Mouse (Mus musculus): Measurements from ENCODE around the gene Arhgef16.

The Arhgef16 gene

DNA sequence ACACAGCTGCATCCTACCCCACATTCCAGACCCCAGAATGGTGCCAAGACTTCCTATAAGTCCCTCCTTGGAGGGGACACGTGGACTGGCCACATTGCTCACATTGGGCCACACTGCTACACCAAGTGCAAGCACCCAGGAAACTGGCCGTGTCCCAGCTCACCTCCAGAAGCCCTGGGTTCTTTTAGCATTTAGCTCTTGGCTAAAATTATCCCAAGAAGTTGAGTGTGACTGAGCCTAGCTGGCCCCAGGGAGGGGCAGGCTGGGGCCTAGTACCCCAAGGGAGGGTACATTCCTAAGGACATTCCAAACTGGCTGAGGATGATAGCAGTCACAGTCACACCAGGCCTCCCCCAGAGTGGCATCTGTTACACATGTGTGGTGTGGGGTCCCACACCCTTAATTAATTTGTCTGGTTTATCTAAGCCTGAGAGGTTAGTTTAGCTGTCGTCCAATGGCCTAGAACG is 7.7 kb downstream of the Arhgef16 start:
- no peak for DNase-seq (ENCODE audit: low read depth)

- DNase-seq (ENCODE audit: low read depth), result no peak
Measured at GRCm38 (mm10) chr4:154283671-154284070, 17.8 kb downstream of the Arhgef16 start.

DNA sequence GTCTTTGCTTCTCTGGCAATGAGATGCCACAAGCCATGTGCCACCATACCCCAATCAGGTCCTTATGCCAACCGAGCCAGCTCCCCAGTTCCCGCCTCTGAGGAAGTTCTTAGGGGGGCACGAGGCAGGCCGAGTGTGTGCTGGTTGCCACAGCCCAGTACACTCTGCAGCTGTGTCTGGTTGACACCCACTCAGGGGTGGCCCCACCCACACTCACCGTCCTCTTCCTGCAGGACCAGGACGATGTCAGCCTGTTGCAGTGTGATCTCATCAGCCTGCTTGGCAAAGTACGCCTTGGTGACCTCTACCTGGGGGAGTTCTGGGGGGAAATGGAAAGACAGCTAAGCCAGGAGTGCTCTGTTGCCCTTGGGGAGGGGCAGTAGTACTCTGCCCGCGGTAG is 22.0 kb downstream of the Arhgef16 start:
- DNase-seq (ENCODE audit: low read depth), result no peak

GRCm38 (mm10) chr4:154273000-154273399 is 28.5 kb downstream of the Arhgef16 start:
- peak; percentile 64 for DNase-seq (ENCODE audit: low read depth)

DNA sequence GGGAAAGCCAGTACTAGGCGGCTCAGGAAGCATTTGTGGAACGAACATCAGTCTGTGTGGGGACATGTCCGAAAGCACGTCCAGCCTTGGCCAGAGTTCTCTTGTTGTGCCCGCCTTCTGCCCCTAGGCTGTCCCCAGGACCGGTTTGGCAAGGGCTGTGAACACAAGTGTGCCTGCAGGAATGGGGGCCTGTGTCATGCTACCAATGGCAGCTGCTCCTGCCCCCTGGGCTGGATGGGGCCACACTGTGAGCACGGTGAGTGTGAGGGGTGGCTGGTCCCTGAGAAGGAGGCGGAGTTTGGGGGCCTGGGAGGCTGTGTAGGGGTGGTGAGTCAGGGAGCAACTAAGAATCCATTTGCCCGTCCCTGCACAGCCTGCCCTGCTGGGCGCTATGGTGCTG is 32.0 kb downstream of the Arhgef16 start:
- DNase-seq (ENCODE audit: low read depth), result no peak

DNA sequence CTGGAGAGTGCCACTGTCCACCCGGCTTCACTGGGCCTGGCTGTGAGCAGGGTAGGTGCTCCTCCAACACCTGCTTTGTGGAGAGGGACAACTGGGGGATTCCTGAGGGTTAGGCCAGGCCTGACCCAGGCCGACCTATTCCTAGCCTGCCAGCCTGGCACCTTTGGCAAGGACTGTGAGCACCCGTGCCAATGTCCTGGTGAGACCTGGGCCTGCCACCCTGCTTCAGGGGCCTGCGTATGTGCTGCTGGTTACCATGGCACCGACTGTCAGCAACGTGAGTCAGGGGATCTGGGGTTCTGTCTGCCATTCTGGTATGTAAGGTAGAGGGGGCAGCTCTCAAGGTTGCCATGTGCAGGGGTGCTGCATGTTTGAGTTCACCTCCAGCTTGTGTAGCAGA is 34.0 kb downstream of the Arhgef16 start:
- no peak for DNase-seq (ENCODE audit: low read depth)

DNA sequence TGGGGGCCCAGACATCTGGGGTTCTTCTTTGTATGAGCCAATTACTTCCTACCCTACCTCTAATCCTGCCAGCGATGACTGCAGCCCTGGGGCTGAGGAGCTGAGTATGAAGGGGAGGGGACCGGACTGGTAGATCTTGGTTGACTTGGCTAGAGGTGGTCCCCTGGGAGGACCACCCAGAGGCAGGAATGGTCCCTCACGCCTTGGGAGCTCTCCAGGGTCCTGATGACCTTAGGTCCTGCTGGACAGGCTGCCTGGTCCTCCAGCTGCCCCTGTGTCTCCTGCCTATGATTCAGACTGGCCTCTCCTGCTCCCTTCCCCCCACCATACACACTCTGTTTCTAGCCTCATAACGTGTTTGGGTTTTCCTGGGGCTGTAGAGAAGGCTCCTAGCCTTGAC is 39.4 kb downstream of the Arhgef16 start:
- DNase-seq (ENCODE audit: low read depth), result no peak

DNA sequence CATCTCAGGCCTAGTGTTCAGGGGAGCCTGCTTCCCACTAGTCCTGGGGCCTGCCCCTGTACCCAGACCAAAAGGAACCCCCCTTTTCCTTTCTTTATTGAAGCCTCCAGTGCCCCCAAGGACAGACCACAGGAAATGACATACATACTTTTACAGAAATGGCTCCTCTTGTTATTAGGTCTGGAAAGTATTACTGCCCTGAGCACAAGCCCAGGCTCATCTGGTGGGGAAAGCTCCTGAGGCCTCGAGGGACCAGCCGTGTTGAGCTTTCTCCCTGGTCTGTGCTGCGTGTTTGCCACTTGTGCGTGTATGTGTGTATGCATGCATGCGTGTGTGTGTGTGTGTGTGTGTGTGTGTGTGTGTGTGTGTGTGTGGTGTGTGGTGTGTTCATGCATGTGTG is 40.7 kb downstream of the Arhgef16 start:
- no peak for DNase-seq (ENCODE audit: low read depth)

GRCm38 (mm10) chr4:154252537-154253255 is 48.8 kb downstream of the Arhgef16 start:
- no peak for DNase-seq (ENCODE audit: low read depth)

DNA sequence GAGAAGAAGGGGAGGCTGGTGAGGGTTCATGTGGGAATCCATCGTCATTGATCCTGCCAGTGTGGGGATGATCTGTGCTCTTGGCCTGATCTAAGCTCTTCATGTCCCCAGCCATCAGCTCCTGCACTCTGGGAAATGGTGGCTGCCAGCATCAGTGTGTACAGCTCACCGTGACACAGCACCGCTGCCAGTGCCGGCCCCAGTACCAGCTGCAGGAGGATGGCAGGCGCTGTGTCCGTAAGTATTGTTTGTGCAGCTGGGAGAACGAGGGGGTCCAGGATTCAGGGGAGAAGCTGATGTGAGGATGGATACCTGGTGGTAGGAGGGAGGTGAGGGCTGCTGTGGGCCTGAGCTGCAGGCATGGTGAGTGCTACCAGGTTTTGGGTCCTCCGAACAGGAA is 52.2 kb downstream of the Arhgef16 start:
- no peak for DNase-seq (ENCODE audit: low read depth)

DNA sequence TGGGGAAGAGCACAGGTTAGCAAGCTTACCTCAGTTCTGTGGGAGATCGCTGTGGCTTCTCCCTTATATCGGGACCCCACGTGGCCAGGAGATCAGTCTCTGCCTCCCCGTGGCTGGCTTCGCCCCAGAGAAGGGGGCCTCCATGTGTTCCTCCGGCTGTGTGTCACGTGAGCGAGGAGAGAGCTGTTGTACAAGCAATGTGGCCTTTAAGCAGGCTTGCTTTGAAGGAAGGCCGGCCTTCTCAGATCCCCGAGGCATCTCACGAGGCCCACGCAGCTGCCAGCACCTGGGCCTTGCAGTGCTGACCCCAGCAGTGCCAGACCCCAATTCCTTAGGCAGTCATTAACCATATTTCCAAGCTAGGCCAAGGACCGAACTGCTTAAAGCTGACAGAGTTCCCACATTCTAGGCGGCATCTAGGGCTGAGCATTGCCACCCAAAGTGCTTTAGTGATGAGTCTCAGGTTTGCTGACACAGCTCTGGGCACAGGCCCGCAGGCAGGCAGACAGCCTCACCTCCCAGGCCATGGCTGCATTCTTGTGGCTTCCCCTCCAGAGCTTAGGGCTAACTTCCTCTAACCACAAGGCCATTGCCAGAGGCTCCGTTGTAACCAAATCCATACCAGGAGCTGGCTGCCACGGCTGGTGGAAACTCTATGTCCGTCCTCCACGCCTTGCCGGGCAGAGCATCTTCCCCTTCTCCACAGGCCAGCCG is 53.2 kb downstream of the Arhgef16 start:
- DNase-seq (ENCODE audit: low read depth), result no peak

DNA sequence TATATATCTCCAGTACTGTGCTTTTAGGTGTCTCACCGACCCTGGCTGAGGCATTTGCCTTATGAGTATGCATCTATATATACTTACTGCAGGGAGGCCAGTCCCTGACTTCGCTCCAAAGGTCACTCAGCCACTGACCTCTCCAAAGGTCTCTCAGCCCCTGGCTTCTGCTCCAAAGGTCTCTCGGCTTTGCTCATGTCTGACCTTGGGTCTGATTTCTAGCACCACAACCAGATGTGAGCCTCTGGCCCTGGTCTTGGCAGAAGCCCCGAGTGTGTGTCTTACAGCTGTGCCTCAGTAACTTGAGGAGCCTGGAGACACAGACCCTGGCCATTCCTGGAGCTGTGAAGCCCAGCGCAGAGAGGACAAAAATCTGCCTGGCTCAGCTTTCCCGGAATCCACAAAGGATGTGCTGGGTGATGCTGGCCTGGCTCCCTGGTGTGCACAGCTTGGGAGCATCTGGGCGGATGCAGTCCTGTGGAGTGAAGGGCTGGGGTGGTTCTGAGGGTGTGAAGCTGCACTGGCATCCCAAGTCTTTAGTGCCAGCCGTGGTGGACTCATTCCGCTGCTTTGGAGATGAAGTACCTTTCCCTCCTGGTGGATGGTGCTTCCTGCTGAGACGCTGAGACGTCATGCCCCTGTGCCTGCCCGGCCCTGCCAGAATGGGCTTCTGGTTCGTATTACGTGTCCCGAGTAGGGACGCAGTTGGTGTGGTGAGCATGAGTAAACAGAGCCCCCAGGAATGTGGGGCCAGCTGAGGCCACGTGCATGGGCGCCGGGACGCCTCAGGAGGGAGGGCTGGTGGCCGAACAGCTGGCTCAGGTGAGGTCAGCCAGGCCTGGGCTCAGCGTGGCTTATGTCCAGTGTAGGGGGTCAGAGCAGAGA is 54.0 kb downstream of the Arhgef16 start:
- no peak for DNase-seq (ENCODE audit: low read depth)

DNA sequence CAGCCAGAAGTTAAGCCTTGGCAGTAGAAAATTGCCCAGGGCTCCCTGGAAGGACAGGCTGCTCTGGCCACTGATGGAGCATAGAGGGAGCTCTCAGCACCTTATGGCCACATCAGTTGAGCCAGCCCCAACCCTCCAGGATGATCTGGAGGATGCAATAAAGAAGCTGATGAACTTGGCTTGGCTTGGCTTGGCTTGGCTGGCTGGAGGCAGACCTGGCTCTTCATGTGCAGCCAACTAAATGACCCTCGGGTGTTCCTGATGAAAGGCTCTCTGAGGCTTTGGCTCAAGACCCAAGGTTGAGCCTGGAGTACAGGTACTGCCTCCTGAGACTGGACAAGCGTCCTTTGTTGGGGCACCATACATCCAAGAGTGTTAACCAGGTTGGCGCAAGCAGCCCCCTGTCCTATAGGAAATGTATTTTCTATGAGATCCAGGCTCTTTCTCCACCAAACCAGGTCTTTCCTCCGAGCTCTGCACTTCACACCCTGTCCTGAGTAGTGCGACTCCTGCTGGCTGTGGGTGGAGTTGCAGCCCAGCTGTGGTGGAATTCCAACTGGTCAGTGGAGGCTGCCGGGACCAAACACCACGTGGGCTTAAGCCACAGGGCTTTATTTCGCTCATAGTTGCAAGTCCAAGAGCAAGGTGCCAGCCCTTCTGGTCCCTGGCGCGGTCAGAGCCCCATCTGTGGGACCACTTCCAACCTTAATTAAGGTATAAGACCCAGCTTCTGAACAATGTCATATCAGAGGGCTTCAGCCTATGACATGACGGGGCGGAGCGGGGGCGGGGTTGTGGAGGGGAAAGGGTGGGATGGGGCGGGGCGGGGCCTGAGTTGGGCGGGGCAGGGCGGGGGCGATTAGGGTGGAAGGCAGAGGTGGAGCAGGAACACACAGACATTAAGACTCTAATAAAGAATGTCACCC is 55.1 kb downstream of the Arhgef16 start:
- DNase-seq (ENCODE audit: low read depth), result peak; percentile 62

- no peak for DNase-seq (ENCODE audit: low read depth)
Measured at GRCm38 (mm10) chr4:154245342-154245741, 56.1 kb downstream of the Arhgef16 start.

DNA sequence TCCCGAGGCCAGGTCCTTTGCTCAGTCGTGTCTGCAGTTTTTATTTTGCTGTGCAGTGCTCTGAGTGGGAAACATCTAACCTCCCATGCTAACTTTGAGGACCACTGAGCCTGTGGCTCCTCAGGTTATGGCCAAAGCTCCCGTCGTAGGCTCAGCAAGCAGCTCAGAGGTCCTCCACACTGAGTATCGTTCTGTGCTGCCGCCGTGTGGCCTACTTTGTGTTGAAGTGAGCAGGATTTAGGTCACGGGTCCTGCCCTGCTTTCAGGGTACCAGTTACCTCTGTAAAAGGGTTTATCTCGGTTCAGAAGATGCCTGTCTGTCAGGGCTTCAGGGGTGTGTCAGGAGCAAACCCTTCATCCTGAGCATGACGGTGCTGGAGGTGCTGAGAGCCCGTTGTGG is 60.9 kb downstream of the Arhgef16 start:
- no peak for DNase-seq (ENCODE audit: low read depth)

- DNase-seq (ENCODE audit: low read depth), result no peak
Measured at GRCm38 (mm10) chr4:154239199-154239598, 62.3 kb downstream of the Arhgef16 start.

DNA sequence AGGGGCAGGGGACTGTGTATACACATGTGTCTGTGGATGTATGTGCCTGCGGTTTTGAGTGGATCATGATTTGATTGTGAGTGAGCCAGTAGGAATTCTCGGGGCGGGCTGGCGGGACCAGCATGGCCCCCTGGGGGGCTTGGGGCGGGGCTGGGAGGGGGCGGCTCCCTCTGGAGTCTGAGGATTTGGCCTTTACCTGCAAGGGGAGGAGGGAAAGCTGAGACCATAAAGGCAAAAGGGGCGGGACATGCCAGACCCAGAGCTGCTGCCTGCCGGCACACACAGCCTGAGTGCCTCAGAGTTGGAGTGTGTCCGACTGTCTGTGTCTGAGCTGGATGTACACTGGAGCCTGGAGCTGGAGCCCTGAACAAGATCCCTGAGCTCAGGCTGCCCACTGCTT is 64.2 kb downstream of the Arhgef16 start:
- no peak for DNase-seq (ENCODE audit: low read depth)

GRCm38 (mm10) chr4:154236893-154237292 is 64.6 kb downstream of the Arhgef16 start:
- DNase-seq (ENCODE audit: low read depth), result no peak

- DNase-seq (ENCODE audit: low read depth), result no peak
Measured at GRCm38 (mm10) chr4:154236001-154236400, 65.5 kb downstream of the Arhgef16 start.

- no peak for DNase-seq (ENCODE audit: low read depth)
Measured at GRCm38 (mm10) chr4:154232295-154232694, 69.2 kb downstream of the Arhgef16 start.

DNA sequence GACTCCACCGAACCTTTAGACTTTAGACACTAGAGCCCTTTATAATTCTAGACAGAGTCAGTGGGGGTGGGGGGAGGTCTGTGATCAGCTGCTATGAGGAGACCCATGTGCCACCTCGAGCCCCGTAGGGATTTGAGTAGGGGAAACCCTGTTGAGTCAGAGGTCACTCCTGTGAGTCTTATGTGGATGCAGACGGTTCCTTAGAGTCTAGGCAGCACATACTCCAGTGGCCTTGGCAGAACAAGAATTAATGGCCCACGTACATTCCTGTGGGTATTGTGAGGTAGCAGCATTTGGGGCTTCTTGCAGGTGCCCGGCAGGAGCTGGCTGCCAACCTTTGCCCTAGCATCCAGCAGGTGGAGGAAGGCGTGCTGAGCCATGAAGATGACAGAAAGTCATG is 70.1 kb downstream of the Arhgef16 start:
- no peak for DNase-seq (ENCODE audit: low read depth)

GRCm38 (mm10) chr4:154229569-154229968 is 71.9 kb downstream of the Arhgef16 start:
- DNase-seq (ENCODE audit: low read depth), result no peak

Measured in induced T-regulatory cell, adult 2 months (primary cell).